Mouse (Mus musculus) testis, adult 2 months (tissue): ENCODE results near the gene Pex11g.

Source experiments
- CTCF ChIP-seq: fragments of 200-500 bp; IDR thresholded peaks from 2 replicates; pipeline ENCODE4 v1.5.1; 2012; ENCODE audit warnings: low read depth, mild to moderate bottlenecking, inconsistent platforms, low read length, moderate library complexity; ENCODE audit not compliant: control insufficient read depth, insufficient read depth, insufficient replicate concordance
- POLR2A ChIP-seq: fragments of 200-500 bp; IDR thresholded peaks from 2 replicates; pipeline ENCODE4 v1.6.1; 2012; ENCODE audit warnings: low read depth, mild to moderate bottlenecking, inconsistent platforms, low read length, moderate library complexity; ENCODE audit not compliant: control insufficient read depth

GRCm38 (mm10) chr8:3498583-3498982 lies 31.1 kb upstream of the Pex11g start:
- TF ChIP-seq POLR2A, result no peak
- no peak for TF ChIP-seq CTCF
